Mouse (Mus musculus): Measurements from ENCODE around the gene Atp5s. TPM values are rescaled to one million over a fixed set of nuclear protein-coding genes. Genes with fewer than 3 reads are reported as not detected.

Gene Atp5s
- polyA plus RNA-seq, 1 experiment from 2014 or later = 18.5 TPM

GRCm38 (mm10) chr12:69724018-69724710, 586 bp upstream of the Atp5s start:
- H3K27ac ChIP-seq (ENCODE audit: low read length) = peak overlapping the region; percentile 88

GRCm38 (mm10) chr12:69729246-69729645, 4.5 kb downstream of the Atp5s start:
- no peak for TF ChIP-seq CTCF (IDR thresholded peaks at IDR 0.05)
- no peak for TF ChIP-seq EP300 (IDR thresholded peaks at IDR 0.05)
- no peak for ATAC-seq
- H3K9me3 ChIP-seq (ENCODE audit: low read length) = no peaks in the 10 kb centered on the region
- no peak overlapping the region for H3K4me2 ChIP-seq (replicated peaks; ENCODE audit: low read depth, low read length)
- H3K4me1 ChIP-seq (ENCODE audit: insufficient read depth, low read depth, low read length) = 0 out of 2 replicates have a peak, but pooled peaks cover under 1% of the 10 kb centered on the region
- no peak overlapping the region for H3K27ac ChIP-seq (ENCODE audit: low read length)
- no peak for DNase-seq (ENCODE audit: low spot score)
- no peaks in the 10 kb centered on the region for H3K27me3 ChIP-seq (replicated peaks; ENCODE audit: insufficient read depth, low read length)
- no peaks in the 10 kb centered on the region for H3K36me3 ChIP-seq (ENCODE audit: insufficient read depth, low read length)
- WGBS = 95% methylated on average over 1 of the region's 1 CpGs
- H3K9ac ChIP-seq (replicated peaks; ENCODE audit: low read depth) = no peak overlapping the region
- H3K4me3 ChIP-seq (ENCODE audit: low read depth, low read length) = no peak overlapping the region

More at GRCm38 (mm10) chr12:69724018-69724710, 586 bp upstream of the Atp5s start:
- Histone ChIP-seq H3K4me1 (ENCODE audit: insufficient read depth, low read depth, low read length) (0 out of 2 replicates have a peak, but pooled peaks cover 3% of the 10 kb centered on the region), H3K9ac (replicated peaks; ENCODE audit: low read depth) (peak overlapping the region; percentile 41; the same call in 1 of the 2 replicates), H3K4me2 (replicated peaks; ENCODE audit: low read depth, low read length) (peak overlapping the region; percentile 94), H3K36me3 (ENCODE audit: insufficient read depth, low read length) (no peaks in the 10 kb centered on the region), H3K9me3 (ENCODE audit: low read length) (no peaks in the 10 kb centered on the region), H3K4me3 (ENCODE audit: low read depth, low read length) (peak overlapping the region; percentile 69), H3K27me3 (replicated peaks; ENCODE audit: insufficient read depth, low read length) (no peaks in the 10 kb centered on the region)
- peak; percentile 17 for DNase-seq (ENCODE audit: low spot score)
- WGBS = 1% methylated on average over 24 of the region's 24 CpGs
- ATAC-seq = no peak
- no peak for TF ChIP-seq EP300 (IDR thresholded peaks at IDR 0.05)

GRCm38 (mm10) chr12:69730306-69730705, 5.6 kb downstream of the Atp5s start:
- Histone ChIP-seq H3K27ac (ENCODE audit: low read length) (no peak overlapping the region), H3K4me2 (replicated peaks; ENCODE audit: low read depth, low read length) (no peak overlapping the region), H3K9me3 (ENCODE audit: low read length) (no peaks in the 10 kb centered on the region), H3K9ac (replicated peaks; ENCODE audit: low read depth) (no peak overlapping the region), H3K36me3 (ENCODE audit: insufficient read depth, low read length) (no peaks in the 10 kb centered on the region), H3K4me1 (ENCODE audit: insufficient read depth, low read depth, low read length) (no peaks in the 10 kb centered on the region), H3K4me3 (ENCODE audit: low read depth, low read length) (no peak overlapping the region), H3K27me3 (replicated peaks; ENCODE audit: insufficient read depth, low read length) (no peaks in the 10 kb centered on the region)
- TF ChIP-seq CTCF (IDR thresholded peaks at IDR 0.05) (no peak), EP300 (IDR thresholded peaks at IDR 0.05) (no peak)
- DNase-seq (ENCODE audit: low spot score) (no peak), ATAC-seq (no peak)
- WGBS = 73% methylated on average over 1 of the region's 1 CpGs

DNA sequence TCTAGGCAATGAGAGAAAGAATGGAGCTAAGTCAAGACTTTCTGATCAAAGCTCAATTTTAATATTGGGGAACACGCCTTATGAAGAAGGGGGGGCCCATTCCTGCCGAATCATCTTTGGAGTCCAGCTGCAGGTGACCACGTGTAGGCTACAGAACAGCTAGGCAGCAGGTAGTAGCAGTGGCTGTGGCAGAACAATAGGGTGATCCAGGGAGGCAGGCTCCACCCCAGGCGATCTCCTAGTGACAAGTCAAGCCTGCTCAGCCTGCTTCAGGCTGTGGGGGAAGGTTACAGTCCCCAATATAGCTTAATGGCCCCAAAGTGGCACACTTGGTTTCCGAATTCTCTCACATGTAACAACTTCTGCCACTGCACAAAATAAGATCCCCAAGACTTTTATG, 7.5 kb downstream of the Atp5s start:
- WGBS = 44% methylated on average over 5 of the region's 5 CpGs

DNA sequence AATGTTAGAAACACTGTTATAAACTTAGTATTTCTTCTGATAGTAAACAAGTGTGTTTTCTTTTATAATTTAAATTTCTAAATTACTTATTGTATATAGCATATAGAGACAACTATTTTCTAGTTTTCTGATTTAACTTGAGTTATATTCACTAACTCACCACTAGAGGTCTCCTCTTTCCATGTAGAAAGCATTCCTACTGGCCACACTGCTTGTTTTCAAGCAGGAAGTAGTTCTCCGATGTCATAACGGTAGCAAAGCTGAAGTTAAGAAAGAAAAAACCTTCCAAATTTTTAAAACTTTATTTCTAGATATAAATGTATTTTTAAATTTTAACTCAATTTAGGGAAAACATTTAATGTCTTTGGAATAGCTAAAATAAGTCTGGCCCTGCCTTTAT, 8.8 kb downstream of the Atp5s start:
- ATAC-seq = peak; percentile 65
- WGBS = 1% methylated on average over 2 of the region's 2 CpGs

More for the DNA sequence above, 7.5 kb downstream of the Atp5s start:
- DNase-seq (ENCODE audit: low spot score) (no peak), ATAC-seq (no peak)
- Histone ChIP-seq H3K4me1 (ENCODE audit: insufficient read depth, low read depth, low read length) (no peaks in the 10 kb centered on the region), H3K27me3 (replicated peaks; ENCODE audit: insufficient read depth, low read length) (no peaks in the 10 kb centered on the region), H3K36me3 (ENCODE audit: insufficient read depth, low read length) (no peaks in the 10 kb centered on the region), H3K27ac (ENCODE audit: low read length) (no peak overlapping the region), H3K9ac (replicated peaks; ENCODE audit: low read depth) (no peak overlapping the region), H3K4me3 (ENCODE audit: low read depth, low read length) (no peak overlapping the region), H3K9me3 (ENCODE audit: low read length) (no peaks in the 10 kb centered on the region), H3K4me2 (replicated peaks; ENCODE audit: low read depth, low read length) (no peak overlapping the region)
- TF ChIP-seq CTCF (IDR thresholded peaks at IDR 0.05) = no peak
- TF ChIP-seq EP300 (IDR thresholded peaks at IDR 0.05) = no peak

DNA sequence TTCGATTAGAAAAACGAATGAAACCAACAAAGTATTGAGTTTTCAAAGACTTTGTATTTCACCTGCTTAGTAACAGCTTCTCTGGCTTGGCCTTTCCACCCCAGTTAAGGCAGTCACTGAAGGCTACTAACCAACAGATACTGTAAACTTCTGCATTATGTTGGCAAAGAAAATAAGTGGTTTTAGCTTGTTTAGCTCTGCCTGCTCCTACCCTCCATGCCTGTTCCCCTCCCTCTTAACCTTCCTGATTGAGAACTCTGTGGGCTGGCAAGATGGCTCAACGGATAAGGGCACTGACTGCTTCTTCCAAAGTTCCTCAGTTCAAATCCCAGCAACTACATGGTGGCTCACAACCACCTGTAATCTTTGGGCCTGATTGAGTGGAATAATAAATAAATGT, 9.2 kb downstream of the Atp5s start:
- no peaks in the 10 kb centered on the region for H3K27me3 ChIP-seq (replicated peaks; ENCODE audit: insufficient read depth, low read length)
- H3K9ac ChIP-seq (replicated peaks; ENCODE audit: low read depth) = no peak overlapping the region
- ATAC-seq = no peak
- H3K4me2 ChIP-seq (replicated peaks; ENCODE audit: low read depth, low read length) = no peak overlapping the region
- WGBS = 68% methylated on average over 3 of the region's 3 CpGs
- no peaks in the 10 kb centered on the region for H3K9me3 ChIP-seq (ENCODE audit: low read length)
- no peaks in the 10 kb centered on the region for H3K4me1 ChIP-seq (ENCODE audit: insufficient read depth, low read depth, low read length)
- H3K27ac ChIP-seq (ENCODE audit: low read length) = no peak overlapping the region
- TF ChIP-seq EP300 (IDR thresholded peaks at IDR 0.05) (no peak), CTCF (IDR thresholded peaks at IDR 0.05) (no peak)
- DNase-seq (ENCODE audit: low spot score) = no peak
- no peak overlapping the region for H3K4me3 ChIP-seq (ENCODE audit: low read depth, low read length)
- no peaks in the 10 kb centered on the region for H3K36me3 ChIP-seq (ENCODE audit: insufficient read depth, low read length)

More for the DNA sequence above, 8.8 kb downstream of the Atp5s start:
- peak; percentile 94 for DNase-seq (ENCODE audit: low spot score)
- no peaks in the 10 kb centered on the region for H3K4me1 ChIP-seq (ENCODE audit: insufficient read depth, low read depth, low read length)
- no peaks in the 10 kb centered on the region for H3K9me3 ChIP-seq (ENCODE audit: low read length)
- H3K36me3 ChIP-seq (ENCODE audit: insufficient read depth, low read length) = no peaks in the 10 kb centered on the region
- H3K27ac ChIP-seq (ENCODE audit: low read length) = no peak overlapping the region
- H3K4me3 ChIP-seq (ENCODE audit: low read depth, low read length) = no peak overlapping the region
- H3K27me3 ChIP-seq (replicated peaks; ENCODE audit: insufficient read depth, low read length) = no peaks in the 10 kb centered on the region
- no peak overlapping the region for H3K4me2 ChIP-seq (replicated peaks; ENCODE audit: low read depth, low read length)
- H3K9ac ChIP-seq (replicated peaks; ENCODE audit: low read depth) = no peak overlapping the region
- TF ChIP-seq CTCF (IDR thresholded peaks at IDR 0.05) (peak; percentile 79), EP300 (IDR thresholded peaks at IDR 0.05) (0 out of 2 replicates have a peak, but pooled peaks have one; percentile 27)

Data from lung, postnatal 0 days (tissue).